Mouse (Mus musculus) MEL (cell line): ENCODE measurements around the gene Pomgnt1. TPM values are rescaled to one million over a fixed set of nuclear protein-coding genes. Genes with fewer than 3 reads are reported as not detected.

Experiments
- DNase-seq: peaks from one replicate; pipeline ENCODE4 v3.0.0; 2011; ENCODE audit warnings: low read depth, low spot score
- H3K27ac ChIP-seq: 2 replicates; pipeline ENCODE4 v1.5.1; 2012; ENCODE audit warnings: low read depth, mild to moderate bottlenecking, control low read depth, low read length, moderate library complexity; ENCODE audit not compliant: control insufficient read depth
- H3K27me3 ChIP-seq, 2 experiments: fragments of 150-350 bp in 1 of 2; sonication (generic) in 1 of 2; 2 replicates each; pipeline ENCODE4 v1.6.1; 2012; ENCODE audit warnings: low read length in 2 of 2, mild to moderate bottlenecking in 2 of 2, improper control_type of control experiment in 1 of 2, moderate library complexity in 1 of 2; ENCODE audit not compliant: insufficient read depth in 2 of 2, control insufficient read depth in 1 of 2
- H3K36me3 ChIP-seq, 2 experiments: 2 replicates each; pipeline ENCODE4 v1.6.1; 2012 to 2014; ENCODE audit warnings: low read length in 2 of 2, improper control_type of control experiment in 1 of 2, inconsistent platforms in 1 of 2, mild to moderate bottlenecking in 1 of 2; ENCODE audit not compliant: insufficient read depth in 2 of 2, control insufficient read depth in 1 of 2
- H3K4me1 ChIP-seq, 2 experiments: fragments of 150-350 bp in 1 of 2; sonication (generic) in 1 of 2; 2 replicates each; pipeline ENCODE4 v1.6.1; 2012; ENCODE audit warnings: low read length in 2 of 2, improper control_type of control experiment in 1 of 2, mild to moderate bottlenecking in 1 of 2; ENCODE audit not compliant: insufficient read depth in 2 of 2, control insufficient read depth in 1 of 2
- H3K4me3 ChIP-seq, 2 experiments: fragments of 150-350 bp in 1 of 2; sonication (generic) in 1 of 2; 2 replicates each; pipeline ENCODE4 v1.5.1; 2012; ENCODE audit warnings: low read depth in 2 of 2, low read length in 2 of 2, mild to moderate bottlenecking in 2 of 2, moderate library complexity in 2 of 2, control low read depth in 1 of 2, improper control_type of control experiment in 1 of 2; ENCODE audit not compliant: control insufficient read depth in 1 of 2, insufficient read depth in 1 of 2
- H3K79me2 ChIP-seq: 2 replicates; pipeline ENCODE4 v1.6.1; 2012; ENCODE audit warnings: mild to moderate bottlenecking, low read length, moderate library complexity; ENCODE audit not compliant: control insufficient read depth, poor library complexity, insufficient read depth
- H3K9ac ChIP-seq: 2 replicates; pipeline ENCODE4 v1.6.1; 2012; ENCODE audit warnings: low read depth, mild to moderate bottlenecking, control low read depth, low read length, moderate library complexity; ENCODE audit not compliant: control insufficient read depth, poor library complexity, severe bottlenecking
- H3K9me3 ChIP-seq: fragments of 150-350 bp; sonication (generic); replicated peaks from 2 replicates; pipeline ENCODE4 v1.6.1; 2012; ENCODE audit warnings: mild to moderate bottlenecking, low read length, improper control_type of control experiment, moderate library complexity; ENCODE audit not compliant: insufficient read depth
- BHLHE40 ChIP-seq: IDR thresholded peaks from 2 replicates; pipeline ENCODE4 v1.6.1; 2012; ENCODE audit warnings: low read depth, mild to moderate bottlenecking, inconsistent platforms, low read length, improper control_type of control experiment, borderline replicate concordance
- CHD2 ChIP-seq: IDR thresholded peaks from 2 replicates; pipeline ENCODE4 v1.6.1; 2011; ENCODE audit warnings: low read length, improper control_type of control experiment
- CTCF ChIP-seq, 3 experiments: IDR thresholded peaks in 2 of 3; conservative IDR thresholded peaks in 1 of 3; 2 replicates each; pipeline ENCODE4 v1.5.1; 2011 to 2012; ENCODE audit warnings: low read length in 3 of 3, low read depth in 2 of 3, mild to moderate bottlenecking in 2 of 3, improper control_type of control experiment in 1 of 3, inconsistent platforms in 1 of 3, mixed read lengths in 1 of 3, moderate library complexity in 1 of 3; ENCODE audit not compliant: control insufficient read depth in 1 of 3, insufficient read depth in 1 of 3, poor library complexity in 1 of 3, severe bottlenecking in 1 of 3
- GATA1 ChIP-seq: IDR thresholded peaks from 2 replicates; pipeline ENCODE4 v1.6.1; 2011; ENCODE audit warnings: low read depth, low read length, improper control_type of control experiment
- MAX ChIP-seq: IDR thresholded peaks from 2 replicates; pipeline ENCODE4 v1.6.1; 2011; ENCODE audit warnings: low read length, improper control_type of control experiment
- MAZ ChIP-seq: IDR thresholded peaks from 2 replicates; pipeline ENCODE4 v1.6.1; 2012; ENCODE audit warnings: low read depth, mild to moderate bottlenecking, inconsistent platforms, low read length, improper control_type of control experiment
- MEF2A ChIP-seq: IDR thresholded peaks from 2 replicates; pipeline ENCODE4 v1.6.1; 2014; ENCODE audit warnings: low read depth, mild to moderate bottlenecking, inconsistent platforms, low read length, improper control_type of control experiment; ENCODE audit not compliant: poor library complexity, insufficient replicate concordance, severe bottlenecking; ENCODE audit errors: extremely low read depth
- MYB ChIP-seq: IDR thresholded peaks from 2 replicates; pipeline ENCODE4 v1.6.1; 2011; ENCODE audit warnings: mild to moderate bottlenecking, low read depth, low read length, improper control_type of control experiment
- MYC ChIP-seq: IDR thresholded peaks from 2 replicates; pipeline ENCODE4 v1.6.1; 2011; ENCODE audit warnings: low read depth, mild to moderate bottlenecking, low read length, improper control_type of control experiment, moderate library complexity
- NRF1 ChIP-seq: IDR thresholded peaks from 2 replicates; pipeline ENCODE4 v1.6.1; 2014; ENCODE audit warnings: low read depth, mild to moderate bottlenecking, inconsistent platforms, low read length, improper control_type of control experiment, moderate library complexity; ENCODE audit not compliant: poor library complexity, insufficient read depth, severe bottlenecking
- POLR2AphosphoS2 ChIP-seq: IDR thresholded peaks from 2 replicates; pipeline ENCODE4 v1.6.1; 2011; ENCODE audit warnings: low read length, improper control_type of control experiment
- RAD21 ChIP-seq: IDR thresholded peaks from 2 replicates; pipeline ENCODE4 v1.6.1; 2011; ENCODE audit warnings: mild to moderate bottlenecking, low read depth, low read length, improper control_type of control experiment
- RCOR1 ChIP-seq: IDR thresholded peaks from 2 replicates; pipeline ENCODE4 v1.6.1; 2012; ENCODE audit warnings: low read depth, mild to moderate bottlenecking, inconsistent platforms, low read length, improper control_type of control experiment
- SMC3 ChIP-seq: IDR thresholded peaks from 2 replicates; pipeline ENCODE4 v1.6.1; 2011; ENCODE audit warnings: low read depth, low read length, improper control_type of control experiment
- TAL1 ChIP-seq: IDR thresholded peaks from 2 replicates; pipeline ENCODE4 v1.6.1; 2012; ENCODE audit warnings: mild to moderate bottlenecking, inconsistent platforms, low read length, moderate library complexity, mixed read lengths
- TBP ChIP-seq: IDR thresholded peaks from 2 replicates; pipeline ENCODE4 v1.8.0; 2011; ENCODE audit warnings: low read depth, low read length, improper control_type of control experiment
- TCF12 ChIP-seq: IDR thresholded peaks from 2 replicates; pipeline ENCODE4 v1.6.1; 2014; ENCODE audit warnings: low read depth, mild to moderate bottlenecking, inconsistent platforms, low read length, improper control_type of control experiment, moderate library complexity
- USF2 ChIP-seq, 2 experiments: IDR thresholded peaks; 2 replicates each; pipeline ENCODE4 v1.6.1; 2011 to 2012; ENCODE audit warnings: improper control_type of control experiment in 2 of 2, low read length in 2 of 2, borderline replicate concordance in 1 of 2, inconsistent platforms in 1 of 2, low read depth in 1 of 2, mild to moderate bottlenecking in 1 of 2; ENCODE audit not compliant: insufficient read depth in 1 of 2
- polyA plus RNA-seq, 2 experiments: library from polyadenylated mRNA; stranded (reverse) in 1 of 2; unstranded in 1 of 2; fragments of >175 nt in 1 of 2; fragments of >200 nt in 1 of 2; gene quantifications; 2 replicates each; pipeline versions ENCODE4 v1.2.1 to v1.2.4; 2012; ENCODE audit warnings: low replicate concordance in 2 of 2, low read depth in 1 of 2; ENCODE audit not compliant: insufficient read length in 2 of 2, insufficient read depth in 1 of 2, missing spikeins in 1 of 2
- total RNA-seq: library from RNA; depleted of rRNA; stranded (reverse); fragments of 300-350 nt; gene quantifications from 2 replicates; pipeline ENCODE4 v1.2.3, GENCODE M21; 2012

Gene Pomgnt1
- total and polyA plus RNA-seq, 3 experiments, result 33.6 to 35.3 TPM; not detected in 1

DNA sequence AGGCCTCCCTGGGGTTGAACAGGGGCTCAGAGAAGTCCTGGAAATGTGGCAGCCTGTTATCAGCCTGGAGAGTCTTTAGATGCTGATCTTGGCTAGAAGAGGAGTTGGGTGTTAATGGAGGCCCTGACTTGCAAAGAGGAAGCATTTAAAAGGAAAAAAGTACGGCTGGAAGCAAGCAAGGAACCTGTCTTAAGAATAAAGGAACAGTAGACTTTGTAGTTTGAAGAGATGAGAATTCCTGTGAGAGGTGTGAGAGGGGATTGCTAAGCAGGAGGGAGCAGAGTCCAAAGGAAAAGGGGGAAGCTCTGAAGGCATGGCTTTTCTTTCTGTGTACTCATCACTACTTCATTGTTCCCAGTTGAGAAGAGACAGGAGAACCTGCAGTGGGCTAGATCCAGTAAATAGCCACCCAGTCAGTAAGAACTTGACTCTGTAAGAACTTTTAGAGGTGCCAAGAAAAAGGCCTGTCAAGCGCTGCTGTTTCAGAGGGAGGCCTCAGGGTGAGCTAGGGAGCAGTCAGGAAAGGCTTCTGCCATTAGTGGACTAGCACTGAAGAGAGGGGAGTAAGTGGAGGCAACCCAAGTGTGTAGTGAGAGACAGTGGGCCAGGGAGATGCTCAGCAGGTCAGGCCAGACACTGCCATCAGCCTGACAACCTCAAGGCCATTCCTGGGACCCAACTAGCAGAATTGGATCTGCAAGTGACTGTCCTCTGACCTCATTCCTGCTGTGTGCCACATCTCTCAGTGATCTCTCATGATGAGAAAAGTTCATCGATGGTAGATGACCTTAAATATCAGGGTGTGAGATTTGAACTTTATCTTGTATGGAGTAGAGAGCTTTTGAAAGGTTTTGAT is 46.2 kb upstream of the Pomgnt1 start:
- peak overlapping the region; percentile 99 for H3K9ac ChIP-seq
- peaks cover 50% of the 10 kb centered on the region for H3K79me2 ChIP-seq
- peaks cover 14 to 19% of the 10 kb centered on the region in 2 experiments for H3K36me3 ChIP-seq
- H3K4me1 ChIP-seq, result peaks cover 13 to 15% of the 10 kb centered on the region in 2 experiments
- DNase-seq, result peak; percentile 69
- H3K4me3 ChIP-seq, result peak overlapping the region; percentile 92 to 98
- H3K27ac ChIP-seq, result peak overlapping the region; percentile 86
- H3K9me3 ChIP-seq, result no peaks in the 10 kb centered on the region
- no peaks in the 10 kb centered on the region for H3K27me3 ChIP-seq
- no peak for TF ChIP-seq MYB
- 0 out of 2 replicates have a peak, but pooled peaks have one; percentile 6 for TF ChIP-seq TBP
- peak; percentile 30; the same call in 1 of the 2 replicates for TF ChIP-seq GATA1

DNA sequence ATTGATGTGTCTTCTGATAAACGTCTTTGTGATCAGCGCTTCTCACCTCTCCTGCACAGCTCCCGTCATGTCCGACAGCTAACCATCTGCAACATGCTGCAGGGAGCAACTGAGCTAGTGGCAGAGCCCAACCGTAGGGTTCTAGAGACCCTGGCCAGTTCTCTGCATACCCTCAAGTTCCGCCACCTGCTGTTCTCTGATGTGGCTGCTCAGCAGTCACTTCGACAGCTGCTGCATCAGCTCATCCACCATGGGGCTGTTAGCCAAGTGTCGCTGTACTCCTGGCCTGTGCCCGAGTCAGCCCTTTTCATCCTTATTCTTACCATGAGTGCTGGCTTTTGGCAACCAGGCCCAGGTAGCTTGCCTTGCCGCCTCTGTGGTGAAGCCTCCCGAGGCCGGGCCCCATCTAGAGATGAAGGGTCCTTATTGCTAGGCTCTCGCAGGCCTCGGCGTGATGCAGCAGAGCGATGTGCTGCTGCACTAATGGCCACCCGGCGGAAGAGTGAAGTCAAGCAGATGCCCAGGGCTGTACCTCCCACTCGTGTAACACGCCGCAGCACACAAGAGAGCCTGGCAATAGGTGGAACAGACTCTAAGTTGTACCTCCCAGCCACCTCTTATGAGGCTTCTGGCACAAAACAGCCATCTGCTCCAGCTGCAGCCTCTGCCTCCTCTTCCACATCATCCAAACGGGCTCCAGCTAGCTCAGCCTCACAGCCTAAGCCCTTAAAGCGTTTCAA is 35.0 kb upstream of the Pomgnt1 start:
- H3K4me3 ChIP-seq, result no peak overlapping the region
- H3K79me2 ChIP-seq, result no peaks in the 10 kb centered on the region
- H3K27me3 ChIP-seq, result no peaks in the 10 kb centered on the region
- H3K4me1 ChIP-seq, result no peaks in the 10 kb centered on the region
- no peak overlapping the region for H3K27ac ChIP-seq
- no peak for DNase-seq
- H3K9ac ChIP-seq, result no peak overlapping the region
- H3K9me3 ChIP-seq, result no peaks in the 10 kb centered on the region
- H3K36me3 ChIP-seq, result peaks cover 0 to 12% of the 10 kb centered on the region in 2 experiments; a peak in 2 of 4 replicates
- TF ChIP-seq MEF2A (no peak), CHD2 (no peak), NRF1 (no peak), CTCF (IDR thresholded peaks at IDR 0.05 in 2 of 3, conservative IDR thresholded peaks at IDR 0.05 in 1 of 3; ENCODE audit: control insufficient read depth in 1 of 3, insufficient read depth in 1 of 3, low read depth in 2 of 3, low read length in 3 of 3, poor library complexity in 1 of 3, severe bottlenecking in 1 of 3) (no peak), TCF12 (no peak), SMC3 (no peak), MAX (no peak), MAZ (no peak), BHLHE40 (no peak), MYC (no peak), RCOR1 (no peak), POLR2AphosphoS2 (no peak; the same call in 1 of the 2 replicates), RAD21 (no peak), GATA1 (no peak), TAL1 (no peak), USF2 (IDR thresholded peaks at IDR 0.05; ENCODE audit: borderline replicate concordance in 1 of 2, insufficient read depth in 1 of 2, low read depth in 1 of 2, low read length in 2 of 2) (no peak)
- TF ChIP-seq, all 39 proteins: peak for 0
